Mouse (Mus musculus): ENCODE measurements around the gene Olfr56. TPM values are rescaled to one million over a fixed set of nuclear protein-coding genes. Genes with fewer than 3 reads are reported as not detected.
"Not testable (repeated sequence)": the region's sequence is repeated elsewhere in the genome, so short reads cannot be mapped to it uniquely, and the experiment has no call there.

The Olfr56 gene
- 0.05 TPM in 1 of 2 replicates, not detected in the other for polyA plus RNA-seq (2015; fragmentation: Nextera tagmentation; extraction: Ambion mirVana)

GRCm38 (mm10) chr11:48978240-48978939 is at the start of gene Olfr56:
TSS of gene Olfr56 (plus strand) at chr11:48978889.
- not testable (repeated sequence) for H3K4me3 ChIP-seq; H3K27me3 ChIP-seq (replicated peaks); H3K4me2 ChIP-seq; H3K36me3 ChIP-seq; H3K9ac ChIP-seq; H3K27ac ChIP-seq (replicated peaks); H3K4me1 ChIP-seq; ATAC-seq (ENCODE audit: extremely low read depth, insufficient number of reproducible peaks, low FRiP score, low TSS enrichment); H3K9me3 ChIP-seq
- WGBS, result no CpG with 5 or more reads among the region's 1 CpGs

GRCm38 (mm10) chr11:48933422-48933821 is 45.3 kb upstream of the Olfr56 start:
- H3K27ac ChIP-seq (replicated peaks); H3K36me3 ChIP-seq; H3K4me3 ChIP-seq; H3K4me2 ChIP-seq; H3K27me3 ChIP-seq (replicated peaks); H3K4me1 ChIP-seq; ATAC-seq (ENCODE audit: extremely low read depth, insufficient number of reproducible peaks, low FRiP score, low TSS enrichment); H3K9me3 ChIP-seq; H3K9ac ChIP-seq: not testable (repeated sequence)
- WGBS, result 74% methylated on average over 1 of the region's 1 CpGs

- H3K27ac ChIP-seq (replicated peaks); H3K4me1 ChIP-seq; H3K4me3 ChIP-seq; H3K36me3 ChIP-seq; H3K4me2 ChIP-seq; H3K9ac ChIP-seq; ATAC-seq (ENCODE audit: extremely low read depth, insufficient number of reproducible peaks, low FRiP score, low TSS enrichment); H3K9me3 ChIP-seq; H3K27me3 ChIP-seq (replicated peaks): not testable (repeated sequence)
- 24% methylated on average over 1 of the region's 1 CpGs for WGBS
Observed at GRCm38 (mm10) chr11:48933923-48934322, 44.8 kb upstream of the Olfr56 start.

DNA sequence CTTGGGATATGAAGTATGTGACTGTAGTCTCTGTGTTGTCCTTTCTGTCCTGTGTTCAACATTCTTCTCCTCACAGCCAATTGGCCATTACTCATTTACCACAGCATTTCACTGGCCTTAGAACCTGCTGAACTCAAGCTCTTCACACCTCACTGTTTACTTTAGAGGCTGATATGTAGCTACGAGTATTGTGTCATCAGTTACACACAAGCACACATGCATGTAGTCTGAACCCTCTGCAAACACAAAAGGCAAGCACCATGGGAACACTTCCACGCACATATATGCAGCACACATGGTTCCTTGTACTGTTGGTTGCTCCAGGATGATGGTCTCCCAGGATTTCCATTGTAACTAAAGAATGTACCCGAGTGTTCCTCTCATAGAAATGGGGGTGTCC is 43.4 kb upstream of the Olfr56 start:
- not testable (repeated sequence) for H3K36me3 ChIP-seq; H3K4me1 ChIP-seq; H3K27ac ChIP-seq (replicated peaks); H3K9ac ChIP-seq; H3K4me3 ChIP-seq; H3K4me2 ChIP-seq; H3K9me3 ChIP-seq; ATAC-seq (ENCODE audit: extremely low read depth, insufficient number of reproducible peaks, low FRiP score, low TSS enrichment); H3K27me3 ChIP-seq (replicated peaks)
- no CpG with 5 or more reads among the region's 3 CpGs for whole genome bisulfite sequencing

DNA sequence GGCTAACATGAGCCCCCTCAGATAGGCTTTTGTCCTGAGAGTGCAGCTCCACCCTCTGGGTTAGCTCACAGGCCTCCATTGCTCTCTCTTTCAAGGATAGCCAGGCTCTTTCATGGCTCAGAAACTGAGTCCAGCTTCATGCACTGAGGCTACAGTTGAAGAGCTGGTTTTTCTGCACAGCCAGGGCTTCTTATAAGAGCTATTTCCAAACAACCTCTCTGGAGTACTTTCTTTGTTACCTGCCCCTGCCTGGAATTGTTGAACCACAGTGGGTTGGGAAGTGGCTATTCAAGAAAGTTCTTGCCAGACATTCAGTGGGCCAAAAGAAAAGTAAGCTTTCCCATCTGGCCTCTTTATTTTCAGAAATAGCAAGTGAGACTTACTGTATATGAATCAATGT is 39.4 kb upstream of the Olfr56 start:
- H3K4me2 ChIP-seq; ATAC-seq (ENCODE audit: extremely low read depth, insufficient number of reproducible peaks, low FRiP score, low TSS enrichment); H3K27me3 ChIP-seq (replicated peaks); H3K27ac ChIP-seq (replicated peaks); H3K36me3 ChIP-seq; H3K9me3 ChIP-seq; H3K9ac ChIP-seq; H3K4me3 ChIP-seq; H3K4me1 ChIP-seq: not testable (repeated sequence)

- not testable (repeated sequence) for H3K9me3 ChIP-seq; H3K4me3 ChIP-seq; H3K9ac ChIP-seq; H3K36me3 ChIP-seq; H3K4me1 ChIP-seq; H3K27me3 ChIP-seq (replicated peaks); H3K27ac ChIP-seq (replicated peaks); ATAC-seq (ENCODE audit: extremely low read depth, insufficient number of reproducible peaks, low FRiP score, low TSS enrichment); H3K4me2 ChIP-seq
- WGBS, result 87% methylated on average over 6 of the region's 6 CpGs
Observed at GRCm38 (mm10) chr11:48946090-48946489, 32.6 kb upstream of the Olfr56 start, which contains the start of gene Psme2b. TSS of gene Psme2b (minus strand) at chr11:48946190.

DNA sequence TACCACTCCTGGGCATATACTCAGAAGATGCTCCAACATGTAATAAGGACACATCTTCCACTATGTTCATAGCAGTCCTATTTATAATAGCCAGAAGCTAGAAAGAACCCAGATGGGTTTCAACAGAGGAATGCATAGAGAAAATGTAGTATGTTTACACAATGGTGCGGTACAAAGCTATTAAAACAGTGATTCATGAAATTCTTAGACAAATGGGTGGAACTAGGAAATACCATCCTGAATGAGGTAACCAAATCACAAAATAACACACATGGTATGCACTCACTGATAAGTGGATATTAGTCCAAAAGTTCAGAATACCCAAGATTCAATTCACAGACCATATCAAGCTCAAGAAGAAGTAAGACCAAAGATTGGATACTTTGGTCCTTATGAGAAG is 4.0 kb upstream of the Olfr56 start:
- not testable (repeated sequence) for ATAC-seq (ENCODE audit: extremely low read depth, insufficient number of reproducible peaks, low FRiP score, low TSS enrichment); H3K27me3 ChIP-seq (replicated peaks)
- WGBS, result no CpG with 5 or more reads among the region's 1 CpGs

GRCm38 (mm10) chr11:48979251-48979650 is 562 bp downstream of the Olfr56 start, which contains the start of gene 9930111J21Rik1:
TSS of gene 9930111J21Rik1 (minus strand) at chr11:48979398.
- not testable (repeated sequence) for H3K27ac ChIP-seq (replicated peaks); H3K36me3 ChIP-seq; H3K4me1 ChIP-seq; H3K9ac ChIP-seq; H3K9me3 ChIP-seq; ATAC-seq (ENCODE audit: extremely low read depth, insufficient number of reproducible peaks, low FRiP score, low TSS enrichment); H3K27me3 ChIP-seq (replicated peaks); H3K4me3 ChIP-seq; H3K4me2 ChIP-seq
- no CpG with 5 or more reads among the region's 3 CpGs for WGBS

More for the DNA sequence above, 4.0 kb upstream of the Olfr56 start:
- H3K9ac ChIP-seq; H3K4me2 ChIP-seq; H3K4me1 ChIP-seq; H3K36me3 ChIP-seq; H3K4me3 ChIP-seq; H3K9me3 ChIP-seq; H3K27ac ChIP-seq (replicated peaks): not testable (repeated sequence)

DNA sequence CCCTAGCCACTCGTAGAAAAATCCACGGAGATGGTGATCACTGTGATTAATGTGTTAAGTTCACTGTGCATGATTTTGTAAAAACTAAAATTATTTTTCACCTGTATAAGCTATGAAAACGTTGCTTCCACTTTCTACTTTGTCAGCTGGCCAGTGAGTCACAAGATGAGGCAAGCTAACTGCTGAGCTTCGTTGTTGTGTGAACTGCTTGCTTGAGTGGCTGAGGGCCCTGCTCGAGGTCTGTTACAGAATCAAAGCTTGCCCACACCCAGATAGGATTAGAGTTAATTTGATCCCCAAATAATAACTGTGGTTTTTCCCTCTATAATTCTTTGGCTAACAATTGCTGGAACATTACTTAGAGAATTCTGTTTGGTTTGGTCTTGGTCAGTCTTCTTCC is 1.4 kb downstream of the Olfr56 start:
- not testable (repeated sequence) for H3K27me3 ChIP-seq (replicated peaks); H3K9me3 ChIP-seq; H3K4me1 ChIP-seq; ATAC-seq (ENCODE audit: extremely low read depth, insufficient number of reproducible peaks, low FRiP score, low TSS enrichment); H3K4me2 ChIP-seq; H3K4me3 ChIP-seq; H3K9ac ChIP-seq; H3K27ac ChIP-seq (replicated peaks); H3K36me3 ChIP-seq
- WGBS, result no CpG with 5 or more reads among the region's 5 CpGs

DNA sequence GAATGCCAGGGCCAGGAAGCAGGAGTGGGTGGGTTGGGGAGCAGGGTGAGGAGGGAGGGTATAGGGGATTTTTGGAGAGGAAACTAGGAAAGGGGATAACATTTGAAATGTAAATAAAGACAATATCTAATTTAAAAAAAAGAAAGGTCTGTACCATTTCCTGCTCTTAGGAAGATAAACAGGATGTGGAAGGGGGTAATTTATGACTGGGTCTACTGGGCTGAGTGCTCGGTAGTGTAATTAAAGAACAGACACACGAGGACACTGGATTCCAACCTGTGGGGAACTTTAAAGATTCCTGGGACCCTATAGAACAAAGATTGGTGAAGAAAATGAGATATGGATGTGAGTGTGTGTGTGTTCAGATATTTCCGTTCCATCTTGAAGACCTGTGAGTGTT is 4.2 kb downstream of the Olfr56 start:
- H3K27me3 ChIP-seq (replicated peaks); H3K4me3 ChIP-seq; H3K4me1 ChIP-seq; H3K9me3 ChIP-seq; H3K36me3 ChIP-seq; H3K9ac ChIP-seq; H3K4me2 ChIP-seq; H3K27ac ChIP-seq (replicated peaks); ATAC-seq (ENCODE audit: extremely low read depth, insufficient number of reproducible peaks, low FRiP score, low TSS enrichment): not testable (repeated sequence)
- WGBS, result no CpG with 5 or more reads among the region's 3 CpGs

DNA sequence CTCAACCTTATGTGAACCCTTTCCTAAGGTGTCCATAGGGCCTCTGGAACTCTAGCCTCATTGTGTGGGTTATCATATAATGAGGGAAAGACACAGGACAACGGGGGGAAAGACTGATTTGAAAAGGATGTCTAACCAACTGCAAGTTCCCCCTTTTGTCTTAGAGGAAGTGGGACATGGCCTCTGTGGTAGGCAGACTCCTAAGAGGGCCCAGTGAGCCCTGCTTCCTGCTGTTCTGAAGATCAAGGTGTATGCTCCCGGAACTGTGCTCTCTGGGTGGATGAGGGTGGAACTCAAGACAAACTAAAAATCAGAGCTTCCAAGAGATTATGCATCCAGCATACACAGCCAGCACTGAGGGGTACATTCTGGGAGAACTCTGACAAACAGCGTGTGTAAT is 9.5 kb downstream of the Olfr56 start:
- H3K9me3 ChIP-seq; H3K9ac ChIP-seq; H3K36me3 ChIP-seq; H3K4me1 ChIP-seq; H3K27ac ChIP-seq (replicated peaks); H3K4me3 ChIP-seq; H3K4me2 ChIP-seq; H3K27me3 ChIP-seq (replicated peaks); ATAC-seq (ENCODE audit: extremely low read depth, insufficient number of reproducible peaks, low FRiP score, low TSS enrichment): not testable (repeated sequence)
- WGBS, result 71% methylated on average over 2 of the region's 3 CpGs

DNA sequence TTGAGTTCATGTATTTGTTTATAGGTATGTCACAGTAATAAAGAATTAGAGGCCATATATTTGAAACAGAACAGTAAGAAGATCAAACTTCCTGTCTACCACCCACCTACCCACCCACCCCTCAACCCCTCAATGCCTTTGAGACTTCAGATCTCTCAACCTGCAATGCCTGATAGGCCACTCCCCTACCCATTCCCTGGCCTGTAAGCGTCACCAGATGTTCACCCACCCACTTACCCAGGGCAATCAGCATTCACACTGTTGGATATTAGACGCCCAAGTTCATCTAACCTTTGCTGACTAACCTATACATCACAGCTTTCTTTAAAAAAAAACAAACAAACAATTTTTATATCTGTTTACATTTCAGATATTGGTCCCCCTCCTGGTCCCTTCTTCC is 11.3 kb downstream of the Olfr56 start:
- H3K4me2 ChIP-seq; H3K27me3 ChIP-seq (replicated peaks); H3K9ac ChIP-seq; H3K9me3 ChIP-seq; H3K4me3 ChIP-seq; ATAC-seq (ENCODE audit: extremely low read depth, insufficient number of reproducible peaks, low FRiP score, low TSS enrichment); H3K36me3 ChIP-seq; H3K27ac ChIP-seq (replicated peaks): not testable (repeated sequence)
- WGBS, result 58% methylated on average over 2 of the region's 2 CpGs
- peaks cover 11% of the 10 kb centered on the region for H3K4me1 ChIP-seq

All from heart, embryonic 13.5 days (tissue).